Mouse (Mus musculus) kidney, adult 2 months (tissue): Measurements from ENCODE around the gene Gch1.

ENCODE experiments used
- CTCF ChIP-seq: fragments of 200-500 bp; conservative IDR thresholded peaks from 2 replicates; pipeline ENCODE4 v1.5.1; 2011; ENCODE audit warnings: low read depth, mild to moderate bottlenecking, control low read depth, low read length, moderate library complexity, mixed read lengths; ENCODE audit not compliant: insufficient read depth, insufficient read length
- POLR2A ChIP-seq: fragments of 200-500 bp; IDR thresholded peaks from one replicate; pipeline ENCODE4 v1.6.1; 2011; ENCODE audit warnings: low read depth, low read length, control low read depth

DNA sequence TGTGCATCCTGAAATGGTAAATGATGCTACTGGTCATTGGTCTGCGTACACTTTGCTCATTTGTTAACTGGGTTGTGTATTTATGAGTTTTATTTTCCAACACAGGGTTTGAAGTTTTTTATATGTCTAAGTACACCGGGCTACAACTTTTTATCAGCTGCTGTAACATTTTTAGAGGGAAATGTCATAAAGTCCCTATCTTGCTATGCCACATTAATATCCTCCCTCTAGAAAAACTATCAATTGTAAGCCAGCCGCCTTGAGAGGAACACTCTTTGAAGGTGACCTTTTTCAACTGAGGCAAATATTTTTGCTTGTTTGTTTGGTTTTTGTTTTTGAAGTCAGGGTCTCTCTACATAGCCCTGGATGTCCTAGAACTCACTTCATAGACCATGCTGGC is 44.8 kb upstream of the Gch1 start:
- TF ChIP-seq POLR2A (no peak), CTCF (no peak)
